Mouse (Mus musculus) thymus, postnatal 10 days (tissue): ENCODE measurements around the gene Mrps14.

Experiments
- DNase-seq, 2 experiments: peaks; one replicate each; pipeline ENCODE4 v3.0.0; 2021; ENCODE audit warnings: low spot score in 2 of 2

Gene Mrps14

DNA sequence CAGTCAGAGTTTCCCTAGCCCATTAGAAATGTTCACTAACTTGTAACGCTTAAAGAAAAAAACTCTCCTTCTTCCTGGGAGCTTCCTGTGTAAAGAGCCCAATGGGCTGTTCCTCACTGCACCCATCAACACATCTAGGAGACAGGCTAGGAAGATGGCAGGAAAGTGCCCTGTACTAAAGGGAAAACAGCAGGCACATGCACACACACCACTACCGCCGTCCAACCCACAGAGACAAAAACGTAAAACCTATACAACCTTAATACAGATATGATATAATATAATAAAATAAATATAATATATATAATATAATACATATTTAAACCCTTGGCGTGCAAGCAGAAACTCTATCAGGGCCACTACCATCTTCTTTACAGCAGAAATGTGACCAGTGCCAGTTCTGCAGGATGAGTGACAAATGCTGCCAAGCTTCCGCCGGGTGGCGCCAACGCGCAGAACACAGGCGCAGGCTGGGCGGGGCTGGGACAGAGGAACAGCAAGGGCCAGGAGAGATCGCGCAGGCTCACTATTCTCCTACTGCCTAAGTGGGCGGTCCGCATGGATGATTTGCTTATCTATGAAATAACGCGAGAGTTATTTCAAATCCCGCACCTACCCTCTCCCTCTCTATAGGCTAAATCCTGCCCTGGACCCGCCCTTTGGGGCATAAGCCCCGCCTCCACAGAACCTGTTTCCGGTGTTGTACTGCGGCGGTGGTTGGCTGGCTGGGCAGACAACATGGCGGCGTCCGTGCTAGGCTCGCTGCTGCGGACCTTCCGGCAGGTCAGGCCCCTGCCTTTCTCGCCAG is at the start of gene Mrps14:
Gene Mrps14, plus strand, starts transcription at position 687 of the 808 bp plus-strand sequence.
- DNase-seq, result peak; percentile 97 to 98

GRCm38 (mm10) chr1:160145606-160146005 is 49.4 kb upstream of the Mrps14 start:
- no peak for DNase-seq

- DNase-seq, result no peak
These were observed 47.7 kb upstream of the Mrps14 start for GRCm38 (mm10) chr1:160147274-160147673.

- no peak for DNase-seq
These were observed 45.6 kb upstream of the Mrps14 start for GRCm38 (mm10) chr1:160149291-160149906.

- DNase-seq, result no peak
These were observed 44.3 kb upstream of the Mrps14 start for GRCm38 (mm10) chr1:160150726-160151125.

GRCm38 (mm10) chr1:160153480-160153879 is 41.5 kb upstream of the Mrps14 start, which contains the start of gene Tnn:
Gene Tnn (minus strand): TSS chr1:160153580.
- no peak for DNase-seq

GRCm38 (mm10) chr1:160158190-160158589 is 36.8 kb upstream of the Mrps14 start:
- no peak for DNase-seq

DNA sequence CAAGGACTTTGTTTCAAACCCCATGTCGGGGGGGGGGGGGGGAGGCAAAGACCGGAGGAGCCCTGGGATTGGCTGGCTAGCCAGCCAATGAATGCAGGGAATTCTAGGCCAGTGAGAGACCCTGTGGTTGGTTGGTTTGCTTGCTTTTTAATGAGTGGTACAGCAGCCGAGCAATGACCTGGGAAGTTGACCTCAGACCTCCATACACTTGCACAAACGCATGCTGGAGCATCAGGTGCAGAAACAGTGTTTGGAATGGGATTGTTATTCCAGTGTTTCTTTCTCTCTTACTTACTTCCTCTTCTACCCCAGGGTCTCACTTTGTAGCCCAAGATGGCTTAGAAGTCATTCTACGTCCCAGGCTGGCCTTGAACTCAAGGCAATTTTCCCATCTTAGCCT is 28.4 kb upstream of the Mrps14 start:
- no peak for DNase-seq

- DNase-seq, result no peak
These were observed 18.1 kb upstream of the Mrps14 start for GRCm38 (mm10) chr1:160176903-160177302.

- DNase-seq, result no peak
These were observed 13.8 kb upstream of the Mrps14 start for GRCm38 (mm10) chr1:160181216-160181615.

- no peak for DNase-seq
These were observed 10.5 kb upstream of the Mrps14 start for GRCm38 (mm10) chr1:160184506-160184905.

GRCm38 (mm10) chr1:160195337-160195663 is 285 bp downstream of the Mrps14 start:
- DNase-seq, result no peak

GRCm38 (mm10) chr1:160205486-160205885 is 10.5 kb downstream of the Mrps14 start:
- no peak for DNase-seq

DNA sequence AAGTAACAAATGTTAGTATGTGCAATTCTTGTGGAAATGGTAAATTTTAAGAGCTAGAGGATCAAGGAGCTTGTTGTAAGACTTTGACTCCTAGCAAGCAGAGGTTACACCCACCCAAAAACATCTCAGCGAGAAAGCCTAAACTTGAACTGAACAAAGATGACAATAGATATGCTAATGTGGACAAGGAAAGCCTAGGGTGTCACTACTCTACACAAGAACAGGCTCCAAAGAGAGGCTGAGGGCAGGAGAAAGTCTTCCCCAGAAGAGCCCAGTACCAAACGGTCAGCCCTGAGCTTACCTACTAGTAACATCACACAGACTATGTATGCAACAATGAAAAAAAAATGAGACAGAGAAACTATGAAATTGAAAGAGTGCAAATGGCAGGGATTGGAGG is 14.8 kb downstream of the Mrps14 start:
- DNase-seq, result no peak

DNA sequence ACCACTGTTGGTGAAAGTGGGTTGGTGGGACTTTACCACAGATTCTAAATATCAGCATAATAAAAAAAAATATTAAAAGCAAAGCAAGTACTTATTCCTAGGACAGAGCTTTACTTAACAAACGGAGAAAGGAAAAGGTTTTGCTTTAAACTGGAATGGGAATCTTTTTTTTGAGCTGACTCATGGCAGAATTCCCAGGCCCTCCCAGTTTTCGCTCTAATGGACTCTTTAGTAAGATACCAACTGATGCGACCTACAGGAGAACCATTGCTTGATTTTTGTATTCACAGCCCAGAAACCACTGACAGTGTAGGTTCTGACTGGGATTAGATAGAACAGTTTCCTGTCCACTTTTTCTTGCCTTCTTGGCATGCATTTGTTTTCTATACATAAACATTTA is 15.6 kb downstream of the Mrps14 start:
- DNase-seq, result no peak

- no peak for DNase-seq
These were observed 16.6 kb downstream of the Mrps14 start for GRCm38 (mm10) chr1:160211597-160212122.

- DNase-seq, result no peak
These were observed 17.2 kb downstream of the Mrps14 start for GRCm38 (mm10) chr1:160212123-160212691.

DNA sequence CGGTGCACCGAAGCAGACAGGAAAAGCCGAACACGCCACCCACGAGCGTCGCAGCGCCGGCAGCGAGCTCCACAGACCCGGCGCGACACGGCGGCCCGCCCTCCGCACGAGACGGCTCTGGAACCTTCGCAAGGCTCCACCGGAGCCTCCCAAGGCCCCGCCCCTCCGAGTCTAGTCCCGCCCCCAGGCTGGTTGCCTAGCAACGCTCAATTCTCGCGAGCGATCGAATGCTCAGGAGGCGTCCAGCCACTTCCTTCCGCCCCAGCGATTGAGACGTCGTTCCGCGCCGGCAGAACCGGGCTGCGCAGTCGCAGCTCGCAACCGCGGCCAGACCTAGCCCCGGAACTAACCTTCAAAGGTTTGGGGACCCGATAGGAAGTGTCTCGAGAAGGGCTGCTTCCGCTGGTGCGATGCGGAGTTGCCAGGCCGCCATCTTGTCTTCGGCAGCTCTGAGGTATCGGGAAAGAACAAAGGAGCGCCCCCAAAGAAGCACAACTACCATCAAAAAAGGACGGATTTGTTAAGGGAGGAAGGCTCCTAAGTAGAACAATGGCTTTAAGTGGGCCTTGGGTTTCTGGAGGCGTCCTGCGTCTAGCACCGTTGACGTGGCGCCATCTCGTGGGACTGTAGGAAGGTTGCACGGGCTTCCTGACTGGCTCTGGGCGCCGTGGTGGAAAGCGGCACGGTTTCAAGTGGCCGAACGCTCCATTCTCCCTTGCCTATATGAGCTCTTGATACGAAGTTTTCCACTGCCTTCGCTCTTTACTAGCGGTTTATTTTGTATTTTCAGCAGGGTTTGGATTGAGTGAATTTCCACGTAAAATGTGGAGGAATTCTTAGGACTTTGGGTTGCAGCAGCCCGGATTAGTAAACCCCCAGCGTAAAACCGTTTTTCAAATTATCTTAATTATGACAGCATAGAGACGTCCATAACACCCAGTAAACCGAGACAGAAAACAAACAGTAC is 18.0 kb downstream of the Mrps14 start, which contains the start of gene Cacybp:
Gene Cacybp, minus strand, starts transcription at position 173 of the 967 bp plus-strand sequence.
- DNase-seq, result peak; percentile 100

DNA sequence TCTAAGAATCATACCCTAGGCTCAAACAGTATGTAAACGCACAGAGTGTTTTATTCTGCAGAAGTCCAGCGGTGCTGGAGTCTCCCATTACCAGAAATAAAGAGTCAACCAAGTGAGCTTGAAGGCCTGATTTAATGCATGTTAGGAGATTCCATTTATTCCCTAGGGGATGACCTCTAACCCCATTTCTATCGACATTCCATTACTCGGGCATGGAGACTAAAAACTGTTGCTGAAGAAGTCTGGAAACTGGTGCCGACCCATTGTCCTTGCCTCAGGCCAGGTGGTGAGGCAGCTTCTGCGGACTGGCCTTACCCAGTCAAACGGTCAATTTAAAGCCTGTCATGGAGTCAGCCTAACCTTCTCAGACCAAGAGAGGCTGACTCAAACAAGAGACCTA is 19.2 kb downstream of the Mrps14 start:
- no peak for DNase-seq

GRCm38 (mm10) chr1:160217898-160218297 is 22.9 kb downstream of the Mrps14 start:
- DNase-seq, result no peak

GRCm38 (mm10) chr1:160224093-160224492 is 29.1 kb downstream of the Mrps14 start:
- no peak for DNase-seq
